Mouse (Mus musculus): ENCODE measurements at regions not wholly inside any gene's neighbourhood (a gene's known extent, or its start where the extent isn't known, plus 50 kb on each side); places are given as distances from the start of the nearest gene placed in this dataset.
"Not testable (repeated sequence)": the region's sequence is repeated elsewhere in the genome, so short reads cannot be mapped to it uniquely, and the experiment has no call there.

GRCm38 (mm10) chr8:97234551-97235107, 1346.3 kb upstream of the Got2 start:
- DNase-seq: no peak

- no peak for DNase-seq
Observed at GRCm38 (mm10) chr8:97232619-97233376, 1344.5 kb upstream of the Got2 start.

GRCm38 (mm10) chr8:97231652-97232051, 1343.3 kb upstream of the Got2 start:
- DNase-seq: no peak

- no peak for DNase-seq
Observed at GRCm38 (mm10) chr8:97191806-97192205, 1303.5 kb upstream of the Got2 start.

- peak in 1 of 2 experiments; percentile 2 for DNase-seq
Observed at GRCm38 (mm10) chr8:97183831-97184230, 1295.5 kb upstream of the Got2 start.

- not testable (repeated sequence) for DNase-seq
Observed at GRCm38 (mm10) chr8:97182456-97182855, 1294.1 kb upstream of the Got2 start.
